Mouse (Mus musculus) adipocyte (in vitro differentiated cells): ENCODE results near the gene Tasp1.
"Not testable (repeated sequence)": the region's sequence is repeated elsewhere in the genome, so short reads cannot be mapped to it uniquely, and the experiment has no call there.

Experiments
- DNase-seq: peaks from one replicate; pipeline ENCODE4 v3.0.0-alpha.2; 2016; ENCODE audit warnings: low spot score

Tasp1 gene

DNA sequence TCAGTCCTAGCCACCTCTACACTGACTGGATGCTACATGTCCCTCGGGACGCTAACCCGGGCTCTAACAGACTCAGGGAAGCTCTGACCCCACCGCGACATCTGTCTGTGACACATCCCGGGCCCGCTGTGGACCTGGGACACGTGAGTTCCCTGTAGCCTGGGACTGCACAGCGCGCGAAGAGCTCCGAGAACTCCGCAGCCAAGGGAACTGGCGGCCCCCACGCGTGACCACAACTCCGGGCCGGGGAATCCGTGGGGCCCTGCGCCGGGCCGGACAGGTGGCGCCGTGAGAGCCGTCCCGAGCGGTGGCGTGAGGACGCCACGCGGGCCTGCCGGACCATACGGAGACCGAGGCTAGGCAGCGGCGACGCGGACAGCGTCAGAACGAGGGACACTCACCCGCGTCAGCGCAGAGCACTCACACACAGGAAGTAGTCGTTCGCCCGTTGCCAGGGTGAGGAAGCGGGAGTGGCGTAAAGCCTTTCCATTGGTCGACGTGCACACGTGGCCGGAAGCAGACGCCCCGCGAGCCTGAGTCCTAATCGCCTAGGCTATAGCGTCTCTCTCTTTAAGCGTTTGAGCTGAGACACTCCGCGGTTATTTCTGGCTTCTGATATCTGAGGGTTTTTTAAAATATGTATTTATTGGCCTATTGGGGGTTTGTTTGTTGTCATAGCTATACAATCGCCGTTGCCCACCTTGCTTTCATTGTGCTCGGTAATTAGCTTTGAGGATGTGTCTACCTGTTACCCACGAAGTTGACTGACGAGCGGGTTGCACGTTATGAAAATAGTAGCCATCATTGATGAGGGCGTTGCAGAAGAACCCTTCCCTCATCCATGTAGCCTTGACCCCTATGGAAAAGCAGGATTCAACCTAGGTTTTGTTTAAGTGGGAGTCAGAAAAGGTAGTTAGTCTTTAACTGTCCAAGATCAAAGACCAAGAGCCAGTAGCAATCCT, at the start of gene Tasp1:
Gene Tasp1 (minus strand): TSS at position 453 of the 962 bp plus-strand sequence.
- peak; percentile 98 for DNase-seq

- DNase-seq = no peak
Measured at GRCm38 (mm10) chr2:140113851-140114250, 47.2 kb upstream of the Tasp1 start.

GRCm38 (mm10) chr2:140108945-140109344, 42.3 kb upstream of the Tasp1 start:
- DNase-seq = no peak

DNA sequence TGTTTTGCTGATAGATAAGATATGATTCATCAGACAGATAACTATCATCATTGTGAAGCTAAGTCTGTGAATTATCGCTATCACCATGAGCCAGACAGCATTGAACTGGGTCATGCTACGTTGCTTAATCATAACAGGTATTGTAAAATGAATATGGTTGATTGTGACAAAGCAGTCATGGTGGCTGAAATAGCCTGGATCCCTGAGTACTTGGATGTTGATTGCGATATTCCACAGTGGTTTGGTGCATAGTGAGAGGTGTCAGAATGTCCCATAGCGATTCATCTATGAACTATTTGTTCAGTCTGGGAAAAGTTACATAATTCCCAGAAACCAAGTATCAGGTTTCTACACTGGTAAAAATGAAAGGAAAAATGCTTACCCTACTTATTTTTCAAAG, 41.0 kb upstream of the Tasp1 start:
- DNase-seq = peak; percentile 28

DNA sequence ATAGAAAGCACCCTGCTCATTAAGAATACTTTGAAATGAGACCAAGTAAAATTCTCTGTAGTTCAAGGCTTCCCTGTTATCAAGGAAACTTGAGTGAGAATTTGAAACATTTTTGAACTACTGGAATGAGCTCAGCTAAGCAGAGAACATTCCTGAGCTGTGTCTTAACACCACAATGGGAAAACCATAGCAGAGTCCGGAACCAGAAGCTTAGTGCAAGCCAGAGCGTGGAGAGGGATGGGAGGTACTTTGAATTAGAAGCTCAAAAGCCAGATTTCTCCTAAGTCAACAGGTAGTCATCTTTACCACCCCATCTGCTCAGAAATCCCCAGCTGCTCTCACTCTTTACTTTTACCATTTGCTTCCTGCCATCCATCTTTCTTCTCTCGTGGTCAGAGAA, 38.3 kb upstream of the Tasp1 start:
- DNase-seq = no peak

DNA sequence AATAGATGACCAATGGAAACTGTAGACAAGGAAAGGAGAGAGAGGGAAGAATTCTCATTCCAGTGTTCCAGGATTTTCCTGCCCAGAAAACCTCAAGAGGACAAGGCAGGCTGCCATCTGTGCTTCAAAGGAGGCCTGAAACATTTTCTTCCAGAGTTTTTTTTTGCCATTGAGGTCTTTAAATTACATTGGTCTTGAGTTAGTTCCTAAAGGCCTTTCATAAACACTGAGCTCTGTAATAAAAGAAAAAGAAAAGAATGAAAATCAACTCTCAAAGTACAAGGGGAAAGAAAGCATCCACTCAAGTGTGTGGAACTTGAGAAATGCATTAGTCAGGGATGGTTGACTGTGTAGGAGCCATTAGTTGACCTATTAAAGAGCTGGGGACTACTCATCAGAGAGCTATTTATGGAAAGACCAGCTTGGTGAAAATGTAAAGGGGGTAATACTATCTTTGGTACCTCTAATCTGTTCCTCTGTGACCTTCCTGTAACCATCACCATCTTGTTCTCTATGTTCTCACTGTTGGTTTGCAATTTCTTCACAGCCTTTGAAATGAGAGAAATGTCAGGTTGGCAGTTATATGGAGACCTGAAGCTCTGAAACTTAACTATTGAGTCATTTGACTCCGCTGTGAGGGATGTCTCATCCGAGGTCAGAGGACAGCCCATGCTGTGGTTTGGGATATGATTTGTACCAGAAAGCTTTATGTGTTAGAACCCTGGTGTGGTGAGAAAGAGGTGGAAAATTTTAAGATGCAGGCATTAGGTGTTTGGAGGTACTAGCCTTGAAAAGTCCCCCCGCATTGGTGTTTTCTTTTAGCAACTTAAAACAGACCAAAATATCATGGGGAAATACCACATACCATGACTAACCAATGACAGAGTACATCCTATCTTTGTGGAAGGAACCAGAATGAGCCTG, 34.2 kb upstream of the Tasp1 start:
- peak; percentile 18 for DNase-seq

DNA sequence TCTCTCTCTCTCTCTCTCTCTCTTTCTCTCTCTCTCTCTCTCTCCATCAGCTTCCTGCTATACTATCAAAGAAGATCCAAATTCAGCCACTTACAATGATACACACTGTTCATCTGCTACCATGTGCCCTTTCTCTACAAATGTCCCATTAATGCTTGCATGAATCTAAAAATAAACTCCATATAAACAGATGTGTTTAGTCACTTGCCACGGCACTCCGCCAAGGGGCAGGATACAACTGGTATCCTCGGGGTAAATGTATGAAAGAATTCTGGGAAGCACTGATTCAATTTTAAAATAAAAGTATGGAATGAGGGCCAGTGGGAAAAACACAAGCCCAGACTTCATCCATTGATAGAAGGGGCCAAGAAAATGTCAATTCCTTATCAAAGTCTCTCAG, 33.4 kb upstream of the Tasp1 start:
- peak; percentile 74 for DNase-seq

- no peak for DNase-seq
Measured at GRCm38 (mm10) chr2:140097131-140097591, 30.6 kb upstream of the Tasp1 start.

DNA sequence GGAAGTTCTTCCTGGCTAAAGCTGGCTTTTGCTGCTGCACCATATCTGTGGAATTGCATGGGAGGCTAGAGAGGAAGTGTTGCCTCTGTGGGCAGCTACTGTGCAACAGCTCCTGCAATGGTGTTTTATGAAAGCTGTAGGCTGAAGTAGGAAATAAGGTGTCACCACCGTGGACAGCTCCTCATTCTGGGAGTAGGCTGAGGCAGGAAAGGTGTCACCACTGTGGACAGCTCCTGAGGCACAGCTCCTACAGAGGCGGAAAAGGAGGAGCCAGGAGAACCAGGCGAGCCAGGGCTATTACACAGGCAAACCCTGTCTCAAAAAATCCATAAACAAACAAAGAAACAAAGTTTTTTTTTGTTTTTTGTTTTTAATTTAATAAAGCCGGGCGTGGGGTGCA, 29.4 kb upstream of the Tasp1 start:
- no peak for DNase-seq

DNA sequence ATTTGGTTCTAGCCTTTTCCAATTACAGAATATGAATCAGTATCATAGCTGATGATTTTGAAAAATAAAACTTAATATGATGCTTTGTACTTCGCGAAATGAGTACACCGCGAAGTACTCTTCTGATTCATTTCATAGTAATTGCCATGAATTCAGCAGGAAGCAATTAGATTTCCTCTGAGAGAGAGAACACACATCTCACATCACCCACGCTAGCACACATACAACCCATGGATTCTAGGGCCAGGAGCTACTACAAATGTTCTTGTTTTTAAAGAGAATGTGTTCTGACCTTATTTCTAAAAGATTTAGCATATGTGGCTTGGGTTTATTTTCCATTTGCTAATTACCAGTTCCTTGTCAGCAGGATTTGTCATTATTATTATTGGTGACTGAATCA, 26.8 kb upstream of the Tasp1 start:
- no peak for DNase-seq

DNA sequence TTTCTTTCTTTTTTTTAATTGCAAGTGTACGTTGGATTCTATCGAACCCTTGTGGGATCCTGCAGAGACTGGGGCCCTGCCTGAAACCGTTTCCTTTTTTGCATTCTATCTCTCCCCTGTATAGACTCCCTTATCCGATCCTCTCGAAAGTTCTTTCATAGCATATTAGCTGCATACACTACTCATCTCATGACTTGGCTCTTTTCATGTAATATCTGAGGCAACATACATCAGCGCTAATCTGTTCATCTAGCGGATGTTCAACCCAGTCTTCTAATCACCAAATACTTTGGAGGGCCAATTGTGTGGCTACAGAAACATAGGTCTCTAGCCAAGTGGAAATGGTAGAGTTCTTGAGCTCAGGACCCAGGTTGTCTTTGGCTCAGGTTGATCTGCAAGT, 17.6 kb upstream of the Tasp1 start:
- no peak for DNase-seq

- no peak for DNase-seq
Measured at GRCm38 (mm10) chr2:140080747-140081577, 14.4 kb upstream of the Tasp1 start.

- not testable (repeated sequence) for DNase-seq
Measured at GRCm38 (mm10) chr2:140079284-140079683, 12.7 kb upstream of the Tasp1 start.

DNA sequence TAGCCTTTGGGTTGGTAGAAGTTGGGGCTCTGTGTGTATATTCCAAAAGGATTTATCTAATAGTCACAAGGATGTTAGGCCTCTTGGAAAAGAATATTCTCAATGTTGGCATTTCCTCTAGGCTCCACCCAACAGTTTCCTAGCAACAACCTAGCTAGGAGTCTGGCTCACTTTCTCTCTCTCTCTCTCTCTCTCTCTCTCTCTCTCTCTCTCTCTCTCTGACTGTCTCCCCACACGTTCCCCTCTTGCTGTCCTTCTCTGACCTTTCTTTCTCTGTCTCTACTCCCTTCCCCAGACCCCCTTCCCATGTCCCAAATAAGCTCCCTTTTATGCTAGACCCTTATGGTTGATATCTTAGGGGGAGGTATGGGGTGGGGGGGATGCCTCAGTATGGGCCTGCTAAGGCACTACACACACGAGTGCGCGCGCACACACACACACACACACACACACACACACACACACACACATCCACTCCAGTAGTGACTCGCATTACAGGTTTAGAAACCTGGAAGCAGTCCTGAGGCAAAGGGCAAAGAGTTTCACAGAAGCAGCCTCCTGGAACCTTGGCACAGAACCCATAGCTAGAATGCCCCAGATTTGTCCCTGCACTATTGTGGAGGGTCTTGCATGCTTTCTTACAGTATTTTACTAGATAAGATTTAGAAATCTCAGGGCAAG, 12.1 kb upstream of the Tasp1 start:
- DNase-seq = no peak

DNA sequence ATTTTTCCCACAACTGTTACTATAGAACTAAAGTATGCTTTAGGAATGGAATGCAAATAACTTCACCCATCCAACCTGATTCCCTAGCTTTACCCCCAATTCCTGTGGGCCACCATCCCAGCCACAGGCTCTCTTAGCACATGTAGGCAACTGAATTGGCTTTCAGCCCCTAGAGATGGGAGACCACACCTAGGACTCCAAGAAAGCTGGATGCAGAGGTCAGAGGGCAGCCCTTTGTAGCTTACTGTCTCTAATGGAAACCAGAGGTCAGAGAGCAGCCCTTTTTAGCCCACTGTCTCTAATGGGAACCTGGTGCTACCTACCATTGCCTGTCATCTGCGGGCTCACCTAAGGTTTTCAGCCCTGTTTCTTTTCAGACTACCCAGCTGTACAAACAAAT, 10.9 kb upstream of the Tasp1 start:
- DNase-seq = no peak

DNA sequence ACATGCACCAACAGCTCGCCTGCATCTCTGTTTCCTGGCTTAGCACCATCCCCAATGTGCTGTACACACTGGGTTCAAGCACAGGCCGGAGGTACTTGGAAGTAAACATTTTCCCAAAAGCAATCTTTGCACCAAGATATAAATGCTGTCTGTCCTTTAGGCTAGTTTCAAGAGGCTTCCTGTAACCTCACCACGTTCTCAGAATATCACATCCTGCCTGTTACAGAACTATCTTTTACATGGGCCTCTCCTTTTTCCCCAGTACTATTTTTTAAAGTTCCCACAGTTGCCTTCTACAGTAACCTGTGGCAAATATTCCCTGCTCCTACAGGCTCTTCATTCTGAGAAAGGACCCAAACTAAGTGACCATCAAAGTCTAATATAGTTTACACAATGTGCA, 8.5 kb upstream of the Tasp1 start:
- no peak for DNase-seq

DNA sequence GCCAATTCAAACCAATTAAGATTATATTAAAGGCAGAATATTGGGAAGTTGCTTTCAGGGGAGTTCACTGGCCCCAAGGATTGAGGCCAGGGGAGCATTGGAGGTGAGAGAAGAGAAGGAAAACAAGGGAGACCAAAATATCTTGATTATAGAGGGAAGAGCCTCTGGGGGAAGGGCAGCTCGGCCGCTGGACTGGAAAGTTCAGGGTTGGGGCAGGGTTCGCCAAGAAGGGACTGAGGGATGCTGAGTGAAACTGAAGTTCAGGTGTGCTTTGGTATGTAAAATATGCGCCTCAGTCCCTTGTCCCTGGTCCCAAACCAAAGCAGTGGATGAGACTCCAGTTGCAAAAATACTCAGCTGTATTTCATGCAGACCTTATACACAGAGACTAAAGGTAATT, 911 bp upstream of the Tasp1 start:
- no peak for DNase-seq

- peak; percentile 26 for DNase-seq
Measured at GRCm38 (mm10) chr2:140065676-140066075, 929 bp downstream of the Tasp1 start.

- peak; percentile 87 for DNase-seq
Measured at GRCm38 (mm10) chr2:140061481-140061880, 5.1 kb downstream of the Tasp1 start.

DNA sequence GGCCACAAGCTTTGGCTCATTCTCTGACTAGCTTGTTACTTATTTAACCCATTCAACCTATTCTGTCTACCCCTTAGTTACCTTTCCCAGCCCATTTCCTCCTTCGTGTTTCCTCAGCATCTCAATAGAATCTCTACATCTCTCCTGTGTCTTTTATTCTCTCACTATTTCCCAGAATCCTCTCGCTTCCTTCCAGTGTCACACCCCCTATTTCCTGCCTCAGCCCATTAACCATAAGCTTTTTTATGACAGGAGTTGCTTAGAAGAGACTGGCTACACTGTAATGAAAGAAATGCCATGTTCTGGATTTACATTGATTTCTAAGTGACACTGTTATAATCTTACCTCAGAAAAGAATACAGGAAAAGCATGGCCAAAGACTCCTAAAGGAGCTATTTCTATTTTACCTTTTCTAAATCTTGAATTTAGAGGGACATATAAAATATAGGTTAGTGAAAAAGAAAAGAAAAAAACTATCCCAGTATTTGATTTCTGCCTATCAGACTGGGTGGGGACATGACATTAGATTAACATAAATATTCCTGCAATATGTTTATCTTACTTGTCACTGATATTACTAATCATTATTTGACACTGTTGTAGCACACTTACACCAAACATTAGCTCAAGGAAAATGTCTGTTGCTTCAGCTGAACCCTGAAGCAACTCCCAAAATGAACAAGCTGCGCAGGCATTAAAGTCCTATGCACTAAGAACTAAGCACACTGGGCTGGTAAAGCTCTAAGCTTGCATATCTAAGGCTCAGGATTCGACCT, 6.3 kb downstream of the Tasp1 start:
- DNase-seq = no peak
